Mouse (Mus musculus): ENCODE results near the gene Il11ra1. TPM values are rescaled to one million over a fixed set of nuclear protein-coding genes. Genes with fewer than 3 reads are reported as not detected.

The Il11ra1 gene
- polyA plus RNA-seq, 1 experiment = 4.7 TPM

DNA sequence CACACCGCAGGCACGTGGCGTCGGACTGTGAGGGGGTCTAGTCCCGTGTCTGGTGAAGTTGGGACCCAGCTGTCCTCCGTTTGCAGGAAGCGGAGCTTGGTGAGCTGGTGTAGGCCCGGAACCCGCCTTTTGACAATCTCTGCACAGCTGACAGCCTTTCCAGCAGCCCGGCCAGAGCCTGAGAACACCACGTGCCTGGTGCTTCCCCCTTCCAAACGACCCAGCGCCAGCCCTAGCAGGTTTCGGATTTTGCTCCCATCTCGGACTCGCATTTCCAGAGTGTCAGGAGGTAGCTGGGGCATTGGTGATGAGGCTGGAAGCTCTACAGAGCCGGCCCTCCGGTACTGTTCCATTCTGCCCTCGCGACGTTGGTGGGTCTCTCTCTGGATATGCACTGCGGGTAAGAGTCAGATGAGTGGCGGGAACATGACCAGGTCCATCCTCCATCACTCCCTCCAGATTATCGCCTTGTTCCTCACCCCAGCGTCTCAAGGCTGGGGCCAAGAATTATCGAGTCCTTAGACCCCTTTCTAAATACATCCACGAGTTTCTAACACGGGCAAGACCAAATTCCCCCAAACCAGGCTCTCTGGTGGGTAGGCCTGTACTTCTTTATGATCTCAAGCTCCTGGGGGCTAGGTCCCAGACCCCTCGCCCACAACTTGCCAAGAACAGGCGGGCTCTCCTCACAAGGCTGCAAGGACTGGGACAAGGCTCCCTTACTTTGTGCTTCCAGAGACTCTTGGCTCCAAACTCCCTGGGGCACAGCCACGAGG, 12.8 kb downstream of the Il11ra1 start:
- TF ChIP-seq POLR2A (IDR thresholded peaks at IDR 0.05; ENCODE audit: insufficient read depth, low read length) (no peak), CTCF (IDR thresholded peaks at IDR 0.05; ENCODE audit: low read depth, low read length) (no peak), EP300 (IDR thresholded peaks at IDR 0.05; ENCODE audit: insufficient read depth, low read depth, low read length) (no peak)
- Histone ChIP-seq H3K9ac (ENCODE audit: low read depth, poor library complexity, severe bottlenecking) (peak overlapping the region; percentile 88), H3K4me3 (ENCODE audit: low read depth, low read length) (peak overlapping the region; percentile 95), H3K27me3 (ENCODE audit: control insufficient read depth, insufficient read depth, low read length, poor library complexity, severe bottlenecking) (no peaks in the 10 kb centered on the region), H3K27ac (ENCODE audit: insufficient read depth, low read length) (no peak overlapping the region), H3K4me1 (ENCODE audit: control insufficient read depth, insufficient read depth, low read length) (no peaks in the 10 kb centered on the region), H3K36me3 (ENCODE audit: control insufficient read depth, insufficient read depth, low read length, poor library complexity, severe bottlenecking) (0 out of 2 replicates have a peak, but pooled peaks cover 3% of the 10 kb centered on the region), H3K9me3 (replicated peaks; ENCODE audit: control insufficient read depth, insufficient read depth, low read length, poor library complexity, severe bottlenecking) (no peaks in the 10 kb centered on the region)

GRCm38 (mm10) chr4:41713197-41714067, 13.6 kb downstream of the Il11ra1 start, which contains the start of gene Rpp25l:
Gene Rpp25l, minus strand, starts transcription at chr4:41713534.
- Histone ChIP-seq H3K4me1 (ENCODE audit: control insufficient read depth, insufficient read depth, low read length) (no peaks in the 10 kb centered on the region), H3K27me3 (ENCODE audit: control insufficient read depth, insufficient read depth, low read length, poor library complexity, severe bottlenecking) (no peaks in the 10 kb centered on the region), H3K27ac (ENCODE audit: insufficient read depth, low read length) (no peak within 1 kb of the TSS), H3K9ac (ENCODE audit: low read depth, poor library complexity, severe bottlenecking) (peak within 1 kb of the TSS; percentile 88), H3K9me3 (replicated peaks; ENCODE audit: control insufficient read depth, insufficient read depth, low read length, poor library complexity, severe bottlenecking) (no peaks in the 10 kb centered on the region), H3K4me3 (ENCODE audit: low read depth, low read length) (peak within 1 kb of the TSS; percentile 95), H3K36me3 (ENCODE audit: control insufficient read depth, insufficient read depth, low read length, poor library complexity, severe bottlenecking) (0 out of 2 replicates have a peak, but pooled peaks cover 3% of the 10 kb centered on the region)
- TF ChIP-seq CTCF (IDR thresholded peaks at IDR 0.05; ENCODE audit: low read depth, low read length) (no peak), POLR2A (IDR thresholded peaks at IDR 0.05; ENCODE audit: insufficient read depth, low read length) (peak; percentile 67)

- peaks cover 7% of the 10 kb centered on the region; the same call in 1 of the 2 replicates for H3K36me3 ChIP-seq (ENCODE audit: control insufficient read depth, insufficient read depth, low read length, poor library complexity, severe bottlenecking)
- no peaks in the 10 kb centered on the region for H3K27me3 ChIP-seq (ENCODE audit: control insufficient read depth, insufficient read depth, low read length, poor library complexity, severe bottlenecking)
- no peak overlapping the region for H3K27ac ChIP-seq (ENCODE audit: insufficient read depth, low read length)
- H3K9ac ChIP-seq (ENCODE audit: low read depth, poor library complexity, severe bottlenecking) = no peak overlapping the region
- TF ChIP-seq CTCF (IDR thresholded peaks at IDR 0.05; ENCODE audit: low read depth, low read length) (peak; percentile 88), EP300 (IDR thresholded peaks at IDR 0.05; ENCODE audit: insufficient read depth, low read depth, low read length) (no peak), POLR2A (IDR thresholded peaks at IDR 0.05; ENCODE audit: insufficient read depth, low read length) (no peak)
- no peak overlapping the region for H3K4me3 ChIP-seq (ENCODE audit: low read depth, low read length)
- no peaks in the 10 kb centered on the region for H3K4me1 ChIP-seq (ENCODE audit: control insufficient read depth, insufficient read depth, low read length)
- no peaks in the 10 kb centered on the region for H3K9me3 ChIP-seq (replicated peaks; ENCODE audit: control insufficient read depth, insufficient read depth, low read length, poor library complexity, severe bottlenecking)
Measured at GRCm38 (mm10) chr4:41714276-41714675, 14.5 kb downstream of the Il11ra1 start.

- no peak overlapping the region for H3K27ac ChIP-seq (ENCODE audit: insufficient read depth, low read length)
- no peak overlapping the region for H3K9ac ChIP-seq (ENCODE audit: low read depth, poor library complexity, severe bottlenecking)
- H3K9me3 ChIP-seq (replicated peaks; ENCODE audit: control insufficient read depth, insufficient read depth, low read length, poor library complexity, severe bottlenecking) = no peaks in the 10 kb centered on the region
- H3K36me3 ChIP-seq (ENCODE audit: control insufficient read depth, insufficient read depth, low read length, poor library complexity, severe bottlenecking) = peaks cover 13% of the 10 kb centered on the region
- TF ChIP-seq EP300 (IDR thresholded peaks at IDR 0.05; ENCODE audit: insufficient read depth, low read depth, low read length) (no peak), POLR2A (IDR thresholded peaks at IDR 0.05; ENCODE audit: insufficient read depth, low read length) (no peak), CTCF (IDR thresholded peaks at IDR 0.05; ENCODE audit: low read depth, low read length) (no peak)
- no peaks in the 10 kb centered on the region for H3K27me3 ChIP-seq (ENCODE audit: control insufficient read depth, insufficient read depth, low read length, poor library complexity, severe bottlenecking)
- no peaks in the 10 kb centered on the region for H3K4me1 ChIP-seq (ENCODE audit: control insufficient read depth, insufficient read depth, low read length)
- H3K4me3 ChIP-seq (ENCODE audit: low read depth, low read length) = no peak overlapping the region
Measured at GRCm38 (mm10) chr4:41715082-41715481, 15.3 kb downstream of the Il11ra1 start.

- H3K27me3 ChIP-seq (ENCODE audit: control insufficient read depth, insufficient read depth, low read length, poor library complexity, severe bottlenecking) = no peaks in the 10 kb centered on the region
- H3K4me3 ChIP-seq (ENCODE audit: low read depth, low read length) = no peak overlapping the region
- H3K9me3 ChIP-seq (replicated peaks; ENCODE audit: control insufficient read depth, insufficient read depth, low read length, poor library complexity, severe bottlenecking) = no peaks in the 10 kb centered on the region
- no peak overlapping the region for H3K9ac ChIP-seq (ENCODE audit: low read depth, poor library complexity, severe bottlenecking)
- TF ChIP-seq POLR2A (IDR thresholded peaks at IDR 0.05; ENCODE audit: insufficient read depth, low read length) = no peak
- no peak for TF ChIP-seq EP300 (IDR thresholded peaks at IDR 0.05; ENCODE audit: insufficient read depth, low read depth, low read length)
- peak; percentile 14 for TF ChIP-seq CTCF (IDR thresholded peaks at IDR 0.05; ENCODE audit: low read depth, low read length)
- H3K4me1 ChIP-seq (ENCODE audit: control insufficient read depth, insufficient read depth, low read length) = no peaks in the 10 kb centered on the region
- H3K27ac ChIP-seq (ENCODE audit: insufficient read depth, low read length) = no peak overlapping the region
- peaks cover 13% of the 10 kb centered on the region for H3K36me3 ChIP-seq (ENCODE audit: control insufficient read depth, insufficient read depth, low read length, poor library complexity, severe bottlenecking)
Measured at GRCm38 (mm10) chr4:41715596-41715995, 15.8 kb downstream of the Il11ra1 start.
